Mouse (Mus musculus): ENCODE results near the gene Akap4.

Gene Akap4

DNA sequence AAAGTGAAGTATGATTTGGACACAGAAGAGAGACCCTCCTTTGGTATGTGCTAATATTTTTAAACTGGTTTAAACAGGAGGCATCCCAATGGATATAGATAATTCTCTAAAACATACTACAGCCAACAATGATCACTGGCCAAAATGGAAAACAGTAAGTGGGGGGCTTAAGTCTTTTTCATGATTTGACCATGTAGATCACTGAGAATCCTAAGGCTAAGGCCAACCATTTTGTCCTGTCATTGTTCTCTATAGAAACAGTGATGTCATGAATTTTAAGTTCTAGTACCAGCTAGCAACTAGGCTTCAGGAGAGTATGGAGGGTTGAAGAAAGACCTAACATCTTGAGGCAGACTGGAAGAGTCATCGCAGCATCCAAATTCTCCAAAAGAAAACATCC is at the start of gene Akap4:
Gene Akap4 (plus strand): TSS at position 301 of the 400 bp plus-strand sequence.
- no peak for DNase-seq (ENCODE audit: low spot score in 2 of 2)

DNA sequence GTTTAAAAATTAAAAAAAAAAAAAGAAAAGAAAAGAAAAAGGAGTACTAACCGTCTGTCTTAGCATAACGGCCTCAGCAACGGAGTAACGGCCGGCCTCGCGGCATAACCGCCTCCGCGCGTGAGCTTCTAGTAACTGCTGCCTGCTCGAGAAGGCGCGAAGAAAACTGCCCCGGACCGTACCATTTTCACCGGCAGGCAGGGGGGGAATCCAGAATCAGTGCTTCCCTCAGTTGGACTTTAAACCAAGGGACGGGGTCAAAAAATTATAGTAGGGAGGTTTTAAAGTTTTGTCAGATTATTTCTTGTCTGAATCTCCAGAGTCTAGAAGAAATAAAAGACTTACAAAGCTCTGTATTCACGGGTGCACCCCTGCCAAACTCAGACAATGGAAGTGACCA is 25.8 kb upstream of the Akap4 start, which contains the start of gene Ccnb3:
Gene Ccnb3 (minus strand): TSS at position 101 of the 400 bp plus-strand sequence.
- no peak for DNase-seq (ENCODE audit: low spot score in 2 of 2)

DNA sequence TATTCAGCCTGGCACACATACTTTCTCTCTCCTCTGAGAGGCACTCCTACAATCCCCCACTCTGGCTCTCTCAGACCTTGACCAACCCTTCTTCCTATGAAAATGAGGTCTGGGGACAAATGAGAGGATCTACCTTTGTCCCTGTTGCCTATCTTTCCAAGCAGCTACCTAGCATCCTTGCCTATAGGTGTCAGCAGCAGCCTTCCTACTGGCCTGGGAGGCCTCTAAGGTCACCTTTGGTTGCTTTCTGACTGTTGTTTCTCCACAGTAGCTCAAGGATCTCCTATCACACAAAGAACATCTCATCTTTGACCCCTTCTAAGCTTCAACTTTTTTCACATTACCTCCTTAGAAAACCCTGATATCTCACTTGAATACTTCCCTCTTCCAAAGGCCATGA is 10.3 kb upstream of the Akap4 start:
- DNase-seq (ENCODE audit: low spot score in 2 of 2), result no peak

DNA sequence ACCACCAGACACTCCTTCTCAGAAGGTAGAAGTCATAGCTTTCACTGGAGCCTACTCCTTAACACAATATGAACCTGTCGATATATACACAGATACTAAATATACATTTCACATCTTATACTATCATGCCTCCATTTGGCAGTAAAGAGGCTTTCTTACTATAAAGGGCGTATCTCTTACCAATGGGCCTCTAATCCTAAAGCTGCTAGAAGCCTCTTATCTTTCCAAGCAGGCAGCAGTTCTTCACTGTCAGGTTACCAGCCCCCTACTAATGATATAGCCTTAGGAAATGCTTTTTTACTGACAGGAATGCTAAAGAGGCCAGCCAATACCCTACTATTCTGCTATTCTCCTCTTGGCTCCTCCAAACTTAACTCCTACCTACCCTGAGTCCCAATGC is 9.7 kb upstream of the Akap4 start:
- DNase-seq (ENCODE audit: low spot score in 2 of 2), result no peak

DNA sequence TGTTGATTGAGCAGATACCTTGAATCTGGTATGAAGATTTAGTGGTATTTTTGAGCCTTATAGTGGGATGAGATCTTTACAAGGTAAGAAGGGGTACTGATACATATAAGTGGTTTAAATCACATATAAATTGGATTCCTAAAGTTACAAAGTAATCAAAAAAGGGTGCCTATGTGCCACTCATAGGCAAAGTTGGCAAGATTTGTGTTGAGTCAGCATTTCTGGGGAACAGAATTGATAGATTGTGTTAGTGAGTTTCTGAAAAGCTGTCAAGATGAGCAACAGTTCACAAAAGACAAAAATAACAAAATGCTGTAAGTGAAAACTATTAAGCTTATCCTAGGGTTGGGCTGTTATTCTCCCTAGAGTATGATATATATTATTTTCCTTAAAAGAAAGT is 3.2 kb upstream of the Akap4 start:
- DNase-seq (ENCODE audit: low spot score in 2 of 2), result no peak

DNA sequence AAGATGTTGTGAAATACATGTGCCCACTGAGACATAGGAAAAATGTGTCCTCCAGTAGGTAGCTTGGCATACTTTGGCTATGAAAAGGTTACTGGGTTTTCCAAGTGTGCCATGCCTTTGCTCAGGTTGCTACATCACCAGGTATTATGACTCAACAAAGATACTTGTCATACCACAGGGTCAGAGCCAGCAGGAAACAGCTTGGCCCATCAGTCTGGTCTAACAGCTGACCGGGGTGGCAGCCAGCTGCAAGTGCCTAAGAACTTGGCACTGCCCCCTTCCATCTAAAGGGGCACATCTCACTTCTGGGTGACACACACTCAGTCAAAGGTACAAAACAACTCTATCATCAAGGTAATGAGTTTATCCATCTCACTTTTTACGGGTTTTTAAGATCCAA is 683 bp downstream of the Akap4 start:
- DNase-seq (ENCODE audit: low spot score in 2 of 2), result no peak

DNA sequence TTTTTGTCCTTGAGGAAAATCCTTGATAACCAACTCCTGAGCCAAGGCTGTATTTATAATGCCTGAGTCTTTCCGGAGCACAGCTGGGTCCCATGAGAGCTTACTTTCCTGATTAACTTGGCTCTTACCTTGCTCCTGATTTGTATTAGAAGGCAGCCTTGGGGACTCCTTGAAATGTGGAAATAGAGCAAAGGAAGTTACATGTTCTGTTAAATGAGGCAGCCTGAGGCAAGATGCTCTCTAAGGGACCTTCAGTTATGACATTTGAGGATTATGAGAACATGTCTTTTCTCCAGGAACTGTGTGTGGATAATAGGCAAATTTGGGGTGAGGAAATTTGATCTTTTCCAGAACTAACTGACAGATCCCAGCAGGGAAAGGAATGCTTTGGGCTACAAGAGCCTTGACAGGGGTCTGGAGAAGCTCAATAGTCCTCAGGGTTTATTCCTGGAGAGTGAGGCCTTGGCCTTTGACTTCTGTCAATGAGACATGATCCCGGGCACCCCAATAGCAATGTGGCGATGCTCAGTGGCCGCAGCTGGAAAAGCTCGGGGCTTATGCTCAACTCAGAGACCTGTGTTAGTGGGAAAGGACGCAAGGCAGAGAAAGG is 12.6 kb downstream of the Akap4 start:
- DNase-seq (ENCODE audit: low spot score in 2 of 2), result no peak

DNA sequence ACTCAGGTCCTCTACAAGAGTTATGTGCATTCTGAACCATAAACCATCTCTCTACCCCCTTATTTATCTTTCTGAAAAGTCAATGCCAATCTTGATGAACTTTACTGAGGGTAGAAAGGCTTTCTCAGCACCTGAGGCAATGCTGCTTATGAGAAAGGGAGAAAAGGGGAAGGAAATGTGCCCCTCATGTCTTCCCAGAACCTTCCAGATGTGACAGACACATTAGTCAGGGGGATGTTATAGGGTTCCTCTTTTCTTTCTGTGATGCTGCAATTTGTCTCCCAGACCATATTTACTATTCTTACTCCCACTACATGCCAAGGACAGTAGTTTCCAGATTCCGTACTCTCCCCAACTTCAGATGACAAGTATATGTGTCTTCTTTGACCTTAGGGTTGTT is 18.6 kb downstream of the Akap4 start:
- DNase-seq (ENCODE audit: low spot score in 2 of 2), result no peak

DNA sequence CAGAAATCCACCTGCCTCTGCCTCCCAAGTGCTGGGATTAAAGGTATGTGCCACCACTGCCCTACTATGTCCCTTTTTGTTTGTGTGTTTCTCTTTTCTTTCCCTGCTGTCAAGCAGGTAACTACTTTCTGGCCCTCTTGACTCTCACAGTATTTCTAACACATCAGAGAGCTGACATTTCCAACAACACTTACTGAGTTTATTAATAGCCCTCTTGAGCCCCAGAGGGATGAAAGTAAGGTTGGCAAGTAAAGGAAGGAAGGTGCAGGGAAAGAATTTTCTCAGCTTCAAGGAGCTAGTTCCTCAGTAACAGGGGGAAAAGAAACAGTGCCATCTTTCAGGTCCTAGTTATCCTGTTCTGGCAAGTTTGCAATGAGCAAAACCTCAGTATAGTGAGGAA is 23.0 kb downstream of the Akap4 start:
- DNase-seq (ENCODE audit: low spot score in 2 of 2), result no peak

DNA sequence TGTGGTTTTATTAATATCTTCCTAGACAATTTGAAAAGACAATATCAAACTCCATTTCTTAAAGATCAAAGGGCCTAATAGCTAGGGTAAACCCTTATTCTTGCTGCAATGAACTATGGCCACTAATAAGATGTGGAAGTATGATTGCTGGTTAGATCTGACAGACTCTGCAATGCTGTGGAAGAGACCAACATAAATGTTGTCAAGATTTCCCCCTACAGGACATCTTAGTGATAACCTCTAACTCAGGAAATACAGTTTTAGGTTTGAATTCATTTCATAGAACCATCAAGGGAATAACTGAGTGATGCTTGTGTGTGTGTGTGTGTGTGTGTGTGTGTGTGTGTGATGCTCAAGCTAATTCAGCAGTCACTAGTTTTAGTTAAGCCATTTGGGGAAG is 35.0 kb downstream of the Akap4 start:
- no peak for DNase-seq (ENCODE audit: low spot score in 2 of 2)

DNA sequence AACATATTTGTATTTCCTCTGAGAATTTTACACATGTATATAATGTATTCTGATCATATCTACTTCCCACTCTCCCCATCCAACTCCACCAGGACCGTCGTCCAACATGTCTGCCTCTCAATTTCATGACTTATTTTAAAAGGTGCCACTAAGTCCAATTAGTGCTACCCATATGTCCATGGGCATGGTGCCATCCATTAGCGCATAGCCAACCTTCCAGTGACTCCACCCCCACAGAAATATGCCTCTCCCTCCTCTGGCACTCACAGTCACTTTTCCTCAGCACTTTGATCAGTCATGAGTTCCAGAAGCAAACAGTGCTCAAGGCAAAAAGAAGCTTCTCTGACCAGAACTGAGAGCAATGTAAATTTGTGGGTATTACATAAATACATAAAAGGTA is 47.6 kb downstream of the Akap4 start:
- no peak for DNase-seq (ENCODE audit: low spot score in 2 of 2)

DNA sequence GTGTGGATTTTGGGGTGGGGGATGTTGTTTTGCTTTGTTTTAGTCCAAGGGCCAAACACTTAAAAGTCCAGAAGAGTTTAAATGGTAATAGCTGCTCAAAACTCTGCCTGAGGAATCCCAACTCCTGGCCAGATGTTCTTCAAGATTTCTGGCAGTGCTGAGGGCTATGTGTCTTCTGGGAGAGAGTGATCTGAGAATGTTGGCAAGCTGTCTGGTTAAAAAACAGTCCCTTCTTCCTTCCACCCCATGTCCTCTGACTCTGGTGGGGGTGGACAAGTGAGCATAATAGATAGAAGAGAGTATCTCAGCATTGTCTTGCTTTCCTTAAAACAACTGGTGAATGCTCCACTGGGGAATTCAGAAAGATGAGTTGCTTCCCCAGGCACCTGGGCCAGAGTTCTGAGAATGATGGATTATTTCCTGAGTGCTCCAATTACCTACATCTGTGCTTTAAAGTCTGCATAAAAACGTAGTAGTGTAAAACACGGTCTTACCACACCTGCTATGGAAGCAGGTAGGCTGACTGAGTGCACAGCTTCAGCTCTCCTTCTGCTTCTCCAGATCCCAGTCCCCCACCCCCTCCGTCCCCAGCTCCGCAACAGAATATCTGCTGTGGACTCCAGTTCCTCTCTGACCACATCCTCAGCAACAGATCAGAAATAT is 54.4 kb downstream of the Akap4 start:
- no peak for DNase-seq (ENCODE audit: low spot score in 2 of 2)

Data from left cerebral cortex, adult 9 months (tissue).